10 mouse cellular contexts compared by ENCODE assay signal in the genomic region with DNA sequence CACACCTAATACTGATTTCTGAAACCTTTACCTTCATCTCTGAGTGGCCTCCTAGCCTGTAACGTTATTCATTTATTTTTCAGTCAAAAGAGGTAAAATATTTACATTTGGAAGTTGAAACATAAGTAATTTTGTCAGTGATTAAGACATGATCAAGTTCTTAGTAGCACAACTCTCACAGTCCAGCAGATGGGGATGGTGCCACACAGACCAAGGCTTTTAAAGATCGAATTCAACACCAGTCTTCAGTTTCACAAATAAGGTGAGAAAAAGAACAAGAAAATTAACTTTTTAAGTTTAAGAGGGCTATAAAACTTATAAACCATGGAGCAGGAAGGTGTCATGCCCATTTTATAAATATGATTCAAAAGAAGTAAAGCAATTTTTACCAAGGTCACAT. TPM values are rescaled to one million over a fixed set of nuclear protein-coding genes. Genes with fewer than 3 reads are reported as not detected.
A peak's percentile ranks its signal among the peaks of the same experiment; 100 is the strongest.
DNase-seq lines count a peak whose midpoint lies in the region; ATAC-seq lines count a peak whose summit lies in the region.
"Had no signal": no experiment of that assay in that cellular context is flagged by ENCODE, and none has a peak within 500 bp of the region (broad histone marks: within the 10 kb centered on the region; RNA-seq: fewer than 3 reads in every experiment).

No protein-coding gene starts in this region.

- no peak overlapping the region for H3K4me3 ChIP-seq in heart, embryonic 11.5 days (ENCODE audit: low read depth, low read length)
- H3K4me3 ChIP-seq: forebrain, embryonic 10.5 days; hindbrain, embryonic 15.5 days; liver, embryonic 15.5 days had no signal

- no peak overlapping the region for H3K27ac ChIP-seq in heart, embryonic 11.5 days (ENCODE audit: low read depth, low read length)
- H3K27ac ChIP-seq: forebrain, embryonic 10.5 days; hindbrain, embryonic 15.5 days; liver, embryonic 15.5 days had no signal

- H3K36me3 ChIP-seq in heart, embryonic 11.5 days (ENCODE audit: control insufficient read depth, insufficient read depth, low read length) = no peaks in the 10 kb centered on the region
- H3K36me3 ChIP-seq: forebrain, embryonic 10.5 days; hindbrain, embryonic 15.5 days; liver, embryonic 15.5 days had no signal

- no peak for ATAC-seq in heart, embryonic 11.5 days (replicated peaks; ENCODE audit: insufficient number of reproducible peaks, low FRiP score, low TSS enrichment)

- H3K4me2 ChIP-seq in heart, embryonic 11.5 days = no peak overlapping the region
- H3K4me2 ChIP-seq: hindbrain, embryonic 15.5 days; liver, embryonic 15.5 days had no signal

- 47% methylated on average over 2 of the region's 2 CpGs for WGBS in heart, embryonic 11.5 days (ENCODE audit: insufficient replicate concordance)

- H3K4me1 ChIP-seq in heart, embryonic 11.5 days (ENCODE audit: control insufficient read depth, insufficient read depth, low read length) = no peaks in the 10 kb centered on the region
- H3K4me1 ChIP-seq: forebrain, embryonic 10.5 days; hindbrain, embryonic 15.5 days; liver, embryonic 15.5 days had no signal

- H3K9me3 ChIP-seq in heart, embryonic 11.5 days (replicated peaks; ENCODE audit: control insufficient read depth, low read length) = no peaks in the 10 kb centered on the region
- H3K9me3 ChIP-seq: forebrain, embryonic 10.5 days; hindbrain, embryonic 15.5 days; liver, embryonic 15.5 days had no signal

- DNase-seq in heart, postnatal 4 days = peak; percentile 10
- DNase-seq in lung, postnatal 36 days = peak; percentile 3
- no peak for DNase-seq in lung, adult 18-20 months
- DNase-seq in ZHBTc4 (ENCODE audit: low read depth, low spot score) = peak; percentile 25
- DNase-seq in retina, postnatal 1 day = peak; percentile 9
- DNase-seq in left cerebral cortex, adult 8-10 months (ENCODE audit: low spot score in 2 of 2) = no peak

- H3K9ac ChIP-seq in heart, embryonic 11.5 days (ENCODE audit: low read depth, low read length) = no peak overlapping the region
- H3K9ac ChIP-seq: hindbrain, embryonic 15.5 days; liver, embryonic 15.5 days had no signal

- H3K27me3 ChIP-seq in heart, embryonic 11.5 days (ENCODE audit: control insufficient read depth, insufficient read depth, low read length) = no peaks in the 10 kb centered on the region
- H3K27me3 ChIP-seq: hindbrain, embryonic 15.5 days; liver, embryonic 15.5 days had no signal

RNA-seq across cellular contexts. Expression of a gene that starts 53.9 kb away (rescaled TPM):
- 1,000 to 10,000 TPM; 1,107 to 1,128 TPM for total RNA-seq in heart, postnatal 4 days (2021)
- polyA plus RNA-seq in heart, embryonic 11.5 days (2014; fragmentation: Nextera tagmentation; extraction: Ambion mirVana) = 1,053 and 1,144 TPM in 2 replicates
- total RNA-seq in left cerebral cortex, adult 8-10 months (2022) = 100 to 1,000 TPM; 520 to 601 (median 552) TPM

RNA-seq across cellular contexts. Expression of a gene that starts 56.3 kb away (rescaled TPM):
- 1 to 10 TPM; 7.7 to 8.1 TPM for total RNA-seq in heart, postnatal 4 days (2021)
- 2.9 and 3.3 TPM in 2 replicates for polyA plus RNA-seq in heart, embryonic 11.5 days (2014; fragmentation: Nextera tagmentation; extraction: Ambion mirVana)
- total RNA-seq in left cerebral cortex, adult 8-10 months (2022) = 100 to 1,000 TPM in 1 of 4 experiments, 10 to 100 TPM in 3; 90.7 to 103 (median 99.6) TPM

Comparison
In these comparisons a context has a peak if more than half of its experiments do, and no peak if none do; other contexts are left out.
1. DNase-seq: peak in heart, postnatal 4 days (single experiment), lung, postnatal 36 days (single experiment), ZHBTc4 (single experiment) and retina, postnatal 1 day (single experiment); none in lung, adult 18-20 months (0 of 2) and left cerebral cortex, adult 8-10 months (0 of 2).
2. RNA of a gene that starts 56.3 kb away (total RNA-seq): 90.7 to 103 TPM in left cerebral cortex, adult 8-10 months; 7.7 to 8.1 TPM in heart, postnatal 4 days; every median in the first group is over 10 times any median in the second.